Mouse (Mus musculus): ENCODE measurements around the gene Rpia. TPM values are rescaled to one million over a fixed set of nuclear protein-coding genes. Genes with fewer than 3 reads are reported as not detected.

Rpia gene
- polyA plus RNA-seq, 1 experiment = 6.5 TPM

GRCm38 (mm10) chr6:70725639-70726038, 66.4 kb downstream of the Rpia start:
- H3K4me1 ChIP-seq (ENCODE audit: control insufficient read depth, insufficient read depth, low read length) = no peaks in the 10 kb centered on the region
- no peaks in the 10 kb centered on the region for H3K27me3 ChIP-seq (ENCODE audit: control insufficient read depth, insufficient read depth, low read length, poor library complexity, severe bottlenecking)
- H3K36me3 ChIP-seq (ENCODE audit: control insufficient read depth, insufficient read depth, low read length, poor library complexity, severe bottlenecking) = no peaks in the 10 kb centered on the region
- H3K9ac ChIP-seq (ENCODE audit: low read depth, poor library complexity, severe bottlenecking) = no peak overlapping the region
- no peaks in the 10 kb centered on the region for H3K9me3 ChIP-seq (replicated peaks; ENCODE audit: control insufficient read depth, insufficient read depth, low read length, poor library complexity, severe bottlenecking)
- TF ChIP-seq EP300 (IDR thresholded peaks at IDR 0.05; ENCODE audit: insufficient read depth, low read depth, low read length) (no peak), POLR2A (IDR thresholded peaks at IDR 0.05; ENCODE audit: insufficient read depth, low read length) (no peak), CTCF (IDR thresholded peaks at IDR 0.05; ENCODE audit: low read depth, low read length) (no peak)
- no peak overlapping the region for H3K4me3 ChIP-seq (ENCODE audit: low read depth, low read length)
- H3K27ac ChIP-seq (ENCODE audit: insufficient read depth, low read length) = no peak overlapping the region

- no peaks in the 10 kb centered on the region for H3K27me3 ChIP-seq (ENCODE audit: control insufficient read depth, insufficient read depth, low read length, poor library complexity, severe bottlenecking)
- H3K27ac ChIP-seq (ENCODE audit: insufficient read depth, low read length) = no peak overlapping the region
- H3K4me1 ChIP-seq (ENCODE audit: control insufficient read depth, insufficient read depth, low read length) = no peaks in the 10 kb centered on the region
- no peaks in the 10 kb centered on the region for H3K36me3 ChIP-seq (ENCODE audit: control insufficient read depth, insufficient read depth, low read length, poor library complexity, severe bottlenecking)
- no peaks in the 10 kb centered on the region for H3K9me3 ChIP-seq (replicated peaks; ENCODE audit: control insufficient read depth, insufficient read depth, low read length, poor library complexity, severe bottlenecking)
- H3K9ac ChIP-seq (ENCODE audit: low read depth, poor library complexity, severe bottlenecking) = no peak overlapping the region
- TF ChIP-seq POLR2A (IDR thresholded peaks at IDR 0.05; ENCODE audit: insufficient read depth, low read length) (no peak), EP300 (IDR thresholded peaks at IDR 0.05; ENCODE audit: insufficient read depth, low read depth, low read length) (no peak), CTCF (IDR thresholded peaks at IDR 0.05; ENCODE audit: low read depth, low read length) (no peak)
- no peak overlapping the region for H3K4me3 ChIP-seq (ENCODE audit: low read depth, low read length)
Observed at GRCm38 (mm10) chr6:70724722-70725121, 67.3 kb downstream of the Rpia start.

- Histone ChIP-seq H3K4me3 (ENCODE audit: low read depth, low read length) (no peak overlapping the region), H3K9me3 (replicated peaks; ENCODE audit: control insufficient read depth, insufficient read depth, low read length, poor library complexity, severe bottlenecking) (no peaks in the 10 kb centered on the region), H3K36me3 (ENCODE audit: control insufficient read depth, insufficient read depth, low read length, poor library complexity, severe bottlenecking) (no peaks in the 10 kb centered on the region), H3K4me1 (ENCODE audit: control insufficient read depth, insufficient read depth, low read length) (no peaks in the 10 kb centered on the region), H3K27me3 (ENCODE audit: control insufficient read depth, insufficient read depth, low read length, poor library complexity, severe bottlenecking) (no peaks in the 10 kb centered on the region), H3K9ac (ENCODE audit: low read depth, poor library complexity, severe bottlenecking) (no peak overlapping the region), H3K27ac (ENCODE audit: insufficient read depth, low read length) (no peak overlapping the region)
- TF ChIP-seq POLR2A (IDR thresholded peaks at IDR 0.05; ENCODE audit: insufficient read depth, low read length) = no peak
- no peak for TF ChIP-seq EP300 (IDR thresholded peaks at IDR 0.05; ENCODE audit: insufficient read depth, low read depth, low read length)
- no peak for TF ChIP-seq CTCF (IDR thresholded peaks at IDR 0.05; ENCODE audit: low read depth, low read length)
Observed at GRCm38 (mm10) chr6:70722298-70722697, 69.7 kb downstream of the Rpia start.

GRCm38 (mm10) chr6:70718760-70719159, 73.3 kb downstream of the Rpia start:
- H3K27me3 ChIP-seq (ENCODE audit: control insufficient read depth, insufficient read depth, low read length, poor library complexity, severe bottlenecking) = no peaks in the 10 kb centered on the region
- no peak overlapping the region for H3K4me3 ChIP-seq (ENCODE audit: low read depth, low read length)
- H3K9ac ChIP-seq (ENCODE audit: low read depth, poor library complexity, severe bottlenecking) = no peak overlapping the region
- no peaks in the 10 kb centered on the region for H3K9me3 ChIP-seq (replicated peaks; ENCODE audit: control insufficient read depth, insufficient read depth, low read length, poor library complexity, severe bottlenecking)
- no peak overlapping the region for H3K27ac ChIP-seq (ENCODE audit: insufficient read depth, low read length)
- H3K4me1 ChIP-seq (ENCODE audit: control insufficient read depth, insufficient read depth, low read length) = no peaks in the 10 kb centered on the region
- TF ChIP-seq CTCF (IDR thresholded peaks at IDR 0.05; ENCODE audit: low read depth, low read length) (no peak), EP300 (IDR thresholded peaks at IDR 0.05; ENCODE audit: insufficient read depth, low read depth, low read length) (no peak), POLR2A (IDR thresholded peaks at IDR 0.05; ENCODE audit: insufficient read depth, low read length) (no peak)
- H3K36me3 ChIP-seq (ENCODE audit: control insufficient read depth, insufficient read depth, low read length, poor library complexity, severe bottlenecking) = no peaks in the 10 kb centered on the region

- Histone ChIP-seq H3K4me1 (ENCODE audit: control insufficient read depth, insufficient read depth, low read length) (no peaks in the 10 kb centered on the region), H3K27ac (ENCODE audit: insufficient read depth, low read length) (no peak overlapping the region), H3K27me3 (ENCODE audit: control insufficient read depth, insufficient read depth, low read length, poor library complexity, severe bottlenecking) (no peaks in the 10 kb centered on the region), H3K36me3 (ENCODE audit: control insufficient read depth, insufficient read depth, low read length, poor library complexity, severe bottlenecking) (no peaks in the 10 kb centered on the region), H3K9ac (ENCODE audit: low read depth, poor library complexity, severe bottlenecking) (no peak overlapping the region), H3K4me3 (ENCODE audit: low read depth, low read length) (no peak overlapping the region), H3K9me3 (replicated peaks; ENCODE audit: control insufficient read depth, insufficient read depth, low read length, poor library complexity, severe bottlenecking) (no peaks in the 10 kb centered on the region)
- TF ChIP-seq POLR2A (IDR thresholded peaks at IDR 0.05; ENCODE audit: insufficient read depth, low read length) (no peak), CTCF (IDR thresholded peaks at IDR 0.05; ENCODE audit: low read depth, low read length) (no peak)
Observed at GRCm38 (mm10) chr6:70718164-70718563, 73.9 kb downstream of the Rpia start.

- no peak overlapping the region for H3K4me3 ChIP-seq (ENCODE audit: low read depth, low read length)
- no peaks in the 10 kb centered on the region for H3K36me3 ChIP-seq (ENCODE audit: control insufficient read depth, insufficient read depth, low read length, poor library complexity, severe bottlenecking)
- no peak overlapping the region for H3K27ac ChIP-seq (ENCODE audit: insufficient read depth, low read length)
- TF ChIP-seq CTCF (IDR thresholded peaks at IDR 0.05; ENCODE audit: low read depth, low read length) (no peak), POLR2A (IDR thresholded peaks at IDR 0.05; ENCODE audit: insufficient read depth, low read length) (no peak), EP300 (IDR thresholded peaks at IDR 0.05; ENCODE audit: insufficient read depth, low read depth, low read length) (no peak)
- no peaks in the 10 kb centered on the region for H3K27me3 ChIP-seq (ENCODE audit: control insufficient read depth, insufficient read depth, low read length, poor library complexity, severe bottlenecking)
- no peaks in the 10 kb centered on the region for H3K9me3 ChIP-seq (replicated peaks; ENCODE audit: control insufficient read depth, insufficient read depth, low read length, poor library complexity, severe bottlenecking)
- no peaks in the 10 kb centered on the region for H3K4me1 ChIP-seq (ENCODE audit: control insufficient read depth, insufficient read depth, low read length)
- no peak overlapping the region for H3K9ac ChIP-seq (ENCODE audit: low read depth, poor library complexity, severe bottlenecking)
Observed at GRCm38 (mm10) chr6:70716701-70717393, 75.2 kb downstream of the Rpia start.

Other genes starting within 250 kb of the Rpia start
- gene Eif2ak3, start 52.3 kb upstream of the Rpia start, polyA plus RNA-seq (2011; ENCODE audit: insufficient read depth, insufficient read length, low read depth, missing spikeins) = 12.8 and 16.4 TPM in 2 replicates
- gene Tex37, start 126.7 kb upstream of the Rpia start, polyA plus RNA-seq (2011; ENCODE audit: insufficient read depth, insufficient read length, low read depth, missing spikeins) = not detected in 2 replicates
- 6.3 and 7.0 TPM in 2 replicates for gene Foxi3, start 164.3 kb upstream of the Rpia start, polyA plus RNA-seq (2011; ENCODE audit: insufficient read depth, insufficient read length, low read depth, missing spikeins)

Data from ES-Bruce4 (cell line).